In genomic region chr1:156613855-156614530, GRCm38 (mm10) we compare ENCODE assay signal across 8 mouse cellular contexts. TPM values are rescaled to one million over a fixed set of nuclear protein-coding genes. Genes with fewer than 3 reads are reported as not detected.
DNase-seq lines count a peak whose midpoint lies in the region; ATAC-seq and TF ChIP-seq lines count a peak whose summit lies in the region.

No protein-coding gene starts in this region.

- no peak for ATAC-seq in stomach, embryonic 16.5 days (ENCODE audit: insufficient read depth, low FRiP score)

- DNase-seq in heart, adult 2 months: no peak
- no peak for DNase-seq in heart, adult 8-10 months (ENCODE audit: low spot score)
- peak; percentile 74 for DNase-seq in cerebellum, adult 9-11 months
- peak; percentile 64 to 72 for DNase-seq in frontal cortex, postnatal 36 days (ENCODE audit: low spot score in 2 of 2)
- DNase-seq in kidney, adult 9 months: peak; percentile 74
- peak; percentile 27 for DNase-seq in lung, postnatal 14 days
- no peak for DNase-seq in spleen, postnatal 10 days (ENCODE audit: low spot score in 2 of 2)

- peaks cover 15% of the 10 kb centered on the region for H3K4me1 ChIP-seq in heart, adult 2 months (ENCODE audit: control insufficient read depth, insufficient read depth, low read length)
- H3K4me1 ChIP-seq in stomach, embryonic 16.5 days (ENCODE audit: control insufficient read depth, insufficient read depth, low read length): peaks cover 29% of the 10 kb centered on the region

- 0 out of 2 replicates have a peak, but pooled peaks have one; percentile 11 for TF ChIP-seq EP300 in heart, adult 2 months (IDR thresholded peaks at IDR 0.05; ENCODE audit: insufficient read depth, low read depth, low read length)

- H3K36me3 ChIP-seq in heart, adult 2 months (ENCODE audit: control insufficient read depth, insufficient read depth, low read length): no peaks in the 10 kb centered on the region
- no peaks in the 10 kb centered on the region for H3K36me3 ChIP-seq in stomach, embryonic 16.5 days (ENCODE audit: control insufficient read depth, insufficient read depth, low read length)

- 39% methylated on average over 9 of the region's 9 CpGs for WGBS in heart, adult 2 months
- WGBS in stomach, embryonic 16.5 days: 34% methylated on average over 9 of the region's 9 CpGs

- TF ChIP-seq POLR2A in heart, adult 2 months (IDR thresholded peaks at IDR 0.05; ENCODE audit: insufficient read depth, low read depth, low read length): no peak

- H3K9me3 ChIP-seq in stomach, embryonic 16.5 days (replicated peaks; ENCODE audit: control insufficient read depth, low read length): no peaks in the 10 kb centered on the region

- H3K4me2 ChIP-seq in stomach, embryonic 16.5 days (ENCODE audit: low read depth, low read length): no peak overlapping the region

- no peaks in the 10 kb centered on the region for H3K79me2 ChIP-seq in heart, adult 2 months (replicated peaks; ENCODE audit: control insufficient read depth, insufficient read depth, low read length)

- H3K27me3 ChIP-seq in heart, adult 2 months (ENCODE audit: control insufficient read depth, insufficient read depth, low read length): no peaks in the 10 kb centered on the region
- no peaks in the 10 kb centered on the region for H3K27me3 ChIP-seq in stomach, embryonic 16.5 days (ENCODE audit: control insufficient read depth, insufficient read depth, low read length)

- H3K4me3 ChIP-seq in heart, adult 2 months: no peak overlapping the region
- no peak overlapping the region for H3K4me3 ChIP-seq in stomach, embryonic 16.5 days (replicated peaks; ENCODE audit: low read length)

- no peak for TF ChIP-seq CTCF in heart, adult 2 months (IDR thresholded peaks at IDR 0.05)

- H3K9ac ChIP-seq in heart, adult 2 months (ENCODE audit: low read depth, low read length): no peak overlapping the region
- no peak overlapping the region for H3K9ac ChIP-seq in stomach, embryonic 16.5 days (ENCODE audit: low read length)

- H3K27ac ChIP-seq in heart, adult 2 months: peak overlapping the region; percentile 36
- peak overlapping the region; percentile 63 for H3K27ac ChIP-seq in stomach, embryonic 16.5 days (ENCODE audit: low read length)

- intact Hi-C loops in heart, adult 2 months (cut with DNase I): loop anchor here (2.0 kb wide), 1 partner anchor 55 kb away; the partner anchor contains the start of gene Abl2

RNA-seq across cellular contexts. Expression of gene Abl2, which starts 55.4 kb away (rescaled TPM):
- total RNA-seq in heart, adult 2 months (2021): 10 to 100 TPM; 22.1 to 25.7 TPM
- polyA plus RNA-seq in heart, adult 2 months (2012; rRNA removed): 4.7 and 9.3 TPM in 2 replicates
- total RNA-seq in heart, adult 8-10 months (2022): 10 to 100 TPM; 20.1 to 26.1 (median 22.4) TPM
- 3.1 and 3.6 TPM in 2 replicates for polyA plus RNA-seq in stomach, embryonic 16.5 days (2015; fragmentation: Nextera tagmentation; extraction: Ambion mirVana)

Comparison
In these comparisons a context has a peak if more than half of its experiments do, and no peak if none do; other contexts are left out.
1. DNase-seq: peak in cerebellum, adult 9-11 months (single experiment), frontal cortex, postnatal 36 days (2 of 2), kidney, adult 9 months (single experiment) and lung, postnatal 14 days (single experiment); none in heart, adult 2 months (0 of 2), heart, adult 8-10 months (single experiment) and spleen, postnatal 10 days (0 of 2).